Mouse (Mus musculus): ENCODE results near the gene Col16a1.

GRCm38 (mm10) chr4:130056011-130056322 lies 8.3 kb downstream of the Col16a1 start:
- no peak for TF ChIP-seq EP300 (IDR thresholded peaks at IDR 0.05; ENCODE audit: low read depth in 1 of 2, low read length in 2 of 2)
- no peak for TF ChIP-seq BHLHE40 (IDR thresholded peaks at IDR 0.05; ENCODE audit: borderline replicate concordance, low read depth, low read length)
- no peak for TF ChIP-seq CTCF (IDR thresholded peaks at IDR 0.05 in 2 of 3, conservative IDR thresholded peaks at IDR 0.05 in 1 of 3; ENCODE audit: control insufficient read depth in 1 of 3, insufficient read depth in 1 of 3, low read depth in 2 of 3, low read length in 3 of 3, poor library complexity in 1 of 3, severe bottlenecking in 1 of 3)
- no peak for TF ChIP-seq MAX (IDR thresholded peaks at IDR 0.05; ENCODE audit: low read length)
- TF ChIP-seq GATA1 (IDR thresholded peaks at IDR 0.05; ENCODE audit: low read depth, low read length): no peak
